Mouse (Mus musculus): ENCODE data around the gene Col4a3bp. TPM values are rescaled to one million over a fixed set of nuclear protein-coding genes. Genes with fewer than 3 reads are reported as not detected.
A peak's percentile ranks its signal among the peaks of the same experiment; 100 is the strongest.

Col4a3bp gene
- polyA plus RNA-seq, 1 experiment = 13.6 TPM

DNA sequence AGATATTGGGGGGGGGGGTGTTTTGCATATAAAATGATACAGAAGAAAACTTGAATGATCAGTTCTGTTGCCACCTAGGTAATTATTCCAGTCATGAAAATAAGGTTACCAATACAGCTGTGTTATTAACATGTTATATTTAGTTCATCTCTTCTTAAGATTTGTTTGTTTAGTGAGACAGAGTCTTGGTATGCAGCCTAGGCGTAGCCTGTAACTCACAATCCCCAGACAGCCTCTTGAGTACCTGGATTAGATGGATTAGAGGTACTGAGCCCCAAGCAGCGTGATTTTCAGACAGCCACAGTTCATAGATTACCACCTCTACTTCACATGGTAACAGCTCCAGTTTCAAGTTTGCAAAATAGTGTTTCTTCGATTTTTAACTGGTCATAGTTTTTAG is 4.3 kb upstream of the Col4a3bp start:
- Histone ChIP-seq H3K36me3 (ENCODE audit: control insufficient read depth, insufficient read depth, low read length) (no peaks in the 10 kb centered on the region), H3K4me3 (ENCODE audit: insufficient read depth, low read depth, low read length) (no peak overlapping the region), H3K27me3 (replicated peaks; ENCODE audit: control insufficient read depth, insufficient read depth, low read length) (no peaks in the 10 kb centered on the region), H3K4me1 (ENCODE audit: control insufficient read depth, insufficient read depth, low read length) (no peaks in the 10 kb centered on the region; the same call in 1 of the 2 replicates), H3K27ac (ENCODE audit: insufficient read depth, low read depth, low read length) (no peak overlapping the region)
- no peak for DNase-seq
- WGBS = 80% methylated on average over 3 of the region's 3 CpGs
- no peak for TF ChIP-seq POLR2A (IDR thresholded peaks at IDR 0.05; ENCODE audit: low read depth, low read length)
- TF ChIP-seq CTCF (conservative IDR thresholded peaks at IDR 0.05; ENCODE audit: insufficient read depth, insufficient read length, low read depth, low read length) = no peak

DNA sequence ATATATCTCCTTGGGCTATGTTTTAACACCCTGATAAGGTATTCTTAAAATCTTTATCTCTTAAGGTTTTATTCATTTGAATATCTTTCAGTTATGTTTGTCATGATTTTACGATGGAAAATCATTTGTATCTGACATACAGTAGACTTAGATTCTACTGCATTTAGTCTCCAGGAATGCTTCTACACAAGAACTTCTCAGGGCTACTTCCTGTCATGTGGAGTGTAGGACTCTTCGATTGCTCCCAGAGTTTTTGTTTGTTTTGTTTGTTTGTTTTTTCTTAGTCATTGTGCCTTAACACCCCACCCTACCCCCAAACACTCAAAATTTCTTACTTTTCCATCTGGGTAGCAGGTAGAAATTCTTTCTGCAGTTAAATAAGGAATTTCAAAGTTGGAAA is 1.0 kb upstream of the Col4a3bp start:
- no peak for TF ChIP-seq POLR2A (IDR thresholded peaks at IDR 0.05; ENCODE audit: low read depth, low read length)
- no peak for TF ChIP-seq CTCF (conservative IDR thresholded peaks at IDR 0.05; ENCODE audit: insufficient read depth, insufficient read length, low read depth, low read length)
- 33% methylated on average over 2 of the region's 2 CpGs for WGBS
- Histone ChIP-seq H3K36me3 (ENCODE audit: control insufficient read depth, insufficient read depth, low read length) (no peaks in the 10 kb centered on the region), H3K4me1 (ENCODE audit: control insufficient read depth, insufficient read depth, low read length) (peaks cover 3% of the 10 kb centered on the region; the same call in 1 of the 2 replicates), H3K27ac (ENCODE audit: insufficient read depth, low read depth, low read length) (no peak overlapping the region), H3K27me3 (replicated peaks; ENCODE audit: control insufficient read depth, insufficient read depth, low read length) (no peaks in the 10 kb centered on the region), H3K4me3 (ENCODE audit: insufficient read depth, low read depth, low read length) (no peak overlapping the region)
- DNase-seq = no peak

DNA sequence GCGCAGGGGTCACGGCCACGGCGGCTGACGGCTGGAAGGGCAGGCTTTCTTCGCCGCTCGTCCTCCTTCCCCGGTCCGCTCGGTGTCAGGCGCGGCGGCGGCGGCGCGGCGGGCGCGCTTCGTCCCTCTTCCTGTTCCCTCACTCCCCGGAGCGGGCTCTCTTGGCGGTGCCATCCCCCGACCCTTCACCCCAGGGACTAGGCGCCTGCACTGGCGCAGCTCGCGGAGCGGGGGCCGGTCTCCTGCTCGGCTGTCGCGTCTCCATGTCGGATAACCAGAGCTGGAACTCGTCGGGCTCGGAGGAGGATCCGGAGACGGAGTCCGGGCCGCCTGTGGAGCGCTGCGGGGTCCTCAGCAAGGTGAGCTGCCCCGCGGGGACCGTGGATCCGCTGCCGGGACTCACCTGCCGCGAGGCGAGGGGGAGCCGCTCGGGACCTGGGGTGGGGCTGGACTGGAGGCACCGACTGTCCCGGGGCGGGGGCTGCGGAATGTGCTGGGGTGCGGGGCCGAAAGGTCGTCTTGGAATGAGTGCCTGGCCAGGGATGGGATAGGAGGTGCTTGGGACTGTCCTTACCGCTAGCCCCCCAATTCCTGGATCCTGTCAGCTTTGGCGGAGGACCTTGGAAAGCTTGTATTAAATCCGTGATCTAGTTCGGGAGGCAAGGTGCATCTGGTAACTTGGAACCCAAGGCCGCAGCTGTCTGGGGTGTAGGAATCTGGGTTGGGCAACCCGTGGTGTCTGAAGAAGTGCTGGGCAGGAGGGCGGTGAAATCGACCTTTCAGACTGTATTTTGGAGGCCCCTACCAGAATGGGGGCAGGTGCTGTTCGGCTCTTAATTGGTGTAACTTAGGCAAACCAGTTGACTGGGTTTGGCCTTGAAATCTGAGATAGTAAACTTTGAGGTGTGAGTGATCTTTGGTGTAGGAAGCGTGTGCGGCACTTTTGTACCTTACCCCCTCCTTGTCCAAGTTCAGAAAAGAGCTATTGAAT is 778 bp downstream of the Col4a3bp start:
- DNase-seq = peak; percentile 69
- TF ChIP-seq POLR2A (IDR thresholded peaks at IDR 0.05; ENCODE audit: low read depth, low read length) (no peak), CTCF (conservative IDR thresholded peaks at IDR 0.05; ENCODE audit: insufficient read depth, insufficient read length, low read depth, low read length) (no peak)
- WGBS = under 1% methylated on average over 73 of the region's 73 CpGs
- H3K4me3 ChIP-seq (ENCODE audit: insufficient read depth, low read depth, low read length) = peak overlapping the region; percentile 82
- H3K4me1 ChIP-seq (ENCODE audit: control insufficient read depth, insufficient read depth, low read length) = peaks cover 3% of the 10 kb centered on the region; the same call in 1 of the 2 replicates
- H3K27ac ChIP-seq (ENCODE audit: insufficient read depth, low read depth, low read length) = peak overlapping the region; percentile 89
- no peaks in the 10 kb centered on the region for H3K27me3 ChIP-seq (replicated peaks; ENCODE audit: control insufficient read depth, insufficient read depth, low read length)
- H3K36me3 ChIP-seq (ENCODE audit: control insufficient read depth, insufficient read depth, low read length) = no peaks in the 10 kb centered on the region

- 75% methylated on average over 2 of the region's 2 CpGs for WGBS
These were observed 2.1 kb downstream of the Col4a3bp start for GRCm38 (mm10) chr13:96544506-96544905.

DNA sequence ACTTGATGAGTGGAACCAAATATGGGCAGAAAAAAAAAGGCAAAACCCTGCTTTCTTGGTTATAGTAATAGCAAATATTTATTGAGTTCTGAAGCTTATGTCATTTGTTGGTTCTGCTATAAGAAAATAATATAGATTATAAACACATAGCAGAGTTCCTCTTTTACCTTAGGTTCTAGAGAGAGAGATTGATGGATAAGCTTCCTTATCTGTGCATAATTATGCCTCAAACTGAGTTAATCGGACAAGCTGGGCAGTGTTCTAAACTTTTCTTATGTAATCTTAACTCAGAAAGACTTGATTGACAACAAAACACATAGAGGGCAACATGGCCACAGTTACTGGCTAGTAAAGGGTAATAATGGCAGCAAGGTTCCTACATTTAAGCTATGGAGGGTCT is 4.8 kb downstream of the Col4a3bp start:
- no peak for TF ChIP-seq POLR2A (IDR thresholded peaks at IDR 0.05; ENCODE audit: low read depth, low read length)
- no peak for TF ChIP-seq CTCF (conservative IDR thresholded peaks at IDR 0.05; ENCODE audit: insufficient read depth, insufficient read length, low read depth, low read length)
- Histone ChIP-seq H3K36me3 (ENCODE audit: control insufficient read depth, insufficient read depth, low read length) (no peaks in the 10 kb centered on the region), H3K27me3 (replicated peaks; ENCODE audit: control insufficient read depth, insufficient read depth, low read length) (no peaks in the 10 kb centered on the region), H3K27ac (ENCODE audit: insufficient read depth, low read depth, low read length) (no peak overlapping the region), H3K4me1 (ENCODE audit: control insufficient read depth, insufficient read depth, low read length) (peaks cover 3% of the 10 kb centered on the region; the same call in 1 of the 2 replicates), H3K4me3 (ENCODE audit: insufficient read depth, low read depth, low read length) (no peak overlapping the region)
- WGBS = 43% methylated on average over 1 of the region's 1 CpGs
- no peak for DNase-seq

More at GRCm38 (mm10) chr13:96544506-96544905, 2.1 kb downstream of the Col4a3bp start:
- Histone ChIP-seq H3K4me3 (ENCODE audit: insufficient read depth, low read depth, low read length) (no peak overlapping the region), H3K4me1 (ENCODE audit: control insufficient read depth, insufficient read depth, low read length) (peaks cover 3% of the 10 kb centered on the region; the same call in 1 of the 2 replicates), H3K27ac (ENCODE audit: insufficient read depth, low read depth, low read length) (no peak overlapping the region), H3K36me3 (ENCODE audit: control insufficient read depth, insufficient read depth, low read length) (no peaks in the 10 kb centered on the region), H3K27me3 (replicated peaks; ENCODE audit: control insufficient read depth, insufficient read depth, low read length) (no peaks in the 10 kb centered on the region)
- TF ChIP-seq POLR2A (IDR thresholded peaks at IDR 0.05; ENCODE audit: low read depth, low read length) (no peak), CTCF (conservative IDR thresholded peaks at IDR 0.05; ENCODE audit: insufficient read depth, insufficient read length, low read depth, low read length) (0 out of 2 replicates have a peak, but pooled peaks have one; percentile 7)
- DNase-seq = no peak

DNA sequence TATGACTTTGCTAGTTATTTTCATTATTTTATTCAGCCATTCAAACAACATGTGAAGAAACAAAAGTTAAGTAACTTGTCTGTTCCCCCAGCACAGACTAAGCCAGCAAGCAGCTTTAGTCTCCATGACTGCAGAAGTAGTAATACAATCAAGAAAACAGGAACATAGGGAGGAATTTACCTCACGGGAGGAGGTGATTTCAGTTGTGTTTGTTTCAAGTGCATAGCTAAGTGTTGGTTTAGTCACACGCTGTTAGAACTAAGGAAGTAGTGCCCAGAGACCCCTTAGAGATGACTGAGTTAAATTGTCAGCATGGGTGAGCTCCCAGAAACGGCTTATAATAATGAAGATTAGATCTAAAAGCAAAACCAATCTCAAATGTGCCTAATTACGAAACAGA is 5.5 kb downstream of the Col4a3bp start:
- 58% methylated on average over 4 of the region's 4 CpGs for WGBS
- Histone ChIP-seq H3K4me3 (ENCODE audit: insufficient read depth, low read depth, low read length) (no peak overlapping the region), H3K36me3 (ENCODE audit: control insufficient read depth, insufficient read depth, low read length) (no peaks in the 10 kb centered on the region), H3K4me1 (ENCODE audit: control insufficient read depth, insufficient read depth, low read length) (peaks cover 3% of the 10 kb centered on the region; the same call in 1 of the 2 replicates), H3K27ac (ENCODE audit: insufficient read depth, low read depth, low read length) (no peak overlapping the region), H3K27me3 (replicated peaks; ENCODE audit: control insufficient read depth, insufficient read depth, low read length) (no peaks in the 10 kb centered on the region)
- TF ChIP-seq CTCF (conservative IDR thresholded peaks at IDR 0.05; ENCODE audit: insufficient read depth, insufficient read length, low read depth, low read length) (no peak), POLR2A (IDR thresholded peaks at IDR 0.05; ENCODE audit: low read depth, low read length) (no peak)
- DNase-seq = no peak

DNA sequence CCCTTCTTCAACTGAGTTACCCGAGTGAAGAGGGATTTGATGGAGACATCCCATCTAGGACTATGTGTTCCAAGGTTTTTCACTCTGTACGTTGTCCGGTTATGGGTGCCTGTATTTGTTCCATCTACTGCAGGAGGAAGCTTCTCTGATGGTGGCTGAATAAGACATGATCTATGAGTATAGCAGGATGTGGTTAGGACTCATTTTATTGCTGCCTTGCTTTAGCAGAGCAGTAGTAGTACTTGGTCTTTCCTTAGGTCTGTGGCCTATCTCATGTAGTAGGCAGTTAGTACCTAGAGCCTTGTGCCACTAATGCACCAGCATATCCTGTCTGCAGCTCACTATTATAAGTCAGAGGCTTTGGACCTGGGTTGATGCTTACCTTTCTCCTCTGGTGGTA is 12.7 kb downstream of the Col4a3bp start:
- no peak for DNase-seq
- Histone ChIP-seq H3K4me1 (ENCODE audit: control insufficient read depth, insufficient read depth, low read length) (no peaks in the 10 kb centered on the region; the same call in 1 of the 2 replicates), H3K36me3 (ENCODE audit: control insufficient read depth, insufficient read depth, low read length) (no peaks in the 10 kb centered on the region), H3K27me3 (replicated peaks; ENCODE audit: control insufficient read depth, insufficient read depth, low read length) (no peaks in the 10 kb centered on the region), H3K4me3 (ENCODE audit: insufficient read depth, low read depth, low read length) (no peak overlapping the region), H3K27ac (ENCODE audit: insufficient read depth, low read depth, low read length) (no peak overlapping the region)
- 93% methylated on average over 3 of the region's 3 CpGs for WGBS
- TF ChIP-seq POLR2A (IDR thresholded peaks at IDR 0.05; ENCODE audit: low read depth, low read length) (no peak), CTCF (conservative IDR thresholded peaks at IDR 0.05; ENCODE audit: insufficient read depth, insufficient read length, low read depth, low read length) (no peak)
